Mouse (Mus musculus): Measurements from ENCODE around the gene Rab6b.

GRCm38 (mm10) chr9:103188416-103188815 lies 76.8 kb downstream of the Rab6b start:
- no peak for TF ChIP-seq CTCF (IDR thresholded peaks at IDR 0.05; ENCODE audit: low read depth)
- no peak for TF ChIP-seq EP300 (IDR thresholded peaks at IDR 0.05; ENCODE audit: low read depth)
